Comparison of ENCODE assay signal across 10 mouse cellular contexts in genomic region chr5:98292388-98293048, GRCm38 (mm10). TPM values are rescaled to one million over a fixed set of nuclear protein-coding genes. Genes with fewer than 3 reads are reported as not detected.
DNase-seq lines count a peak whose midpoint lies in the region; ATAC-seq lines count a peak whose summit lies in the region.
"Had no signal": no experiment of that assay in that cellular context is flagged by ENCODE, and none has a peak within 500 bp of the region (broad histone marks: within the 10 kb centered on the region; RNA-seq: fewer than 3 reads in every experiment).

No protein-coding gene starts in this region.

- H3K4me2 ChIP-seq in heart, embryonic 15.5 days = peak overlapping the region; percentile 57
- peak overlapping the region; percentile 40 for H3K4me2 ChIP-seq in midbrain, embryonic 11.5 days

- 3% methylated on average over 19 of the region's 19 CpGs for WGBS in heart, embryonic 15.5 days
- WGBS in embryonic facial prominence, embryonic 10.5 days = 2% methylated on average over 19 of the region's 19 CpGs
- 4% methylated on average over 19 of the region's 19 CpGs for WGBS in hindbrain, embryonic 10.5 days
- WGBS in midbrain, embryonic 11.5 days = 4% methylated on average over 19 of the region's 19 CpGs

- peak overlapping the region; percentile 34 for H3K4me3 ChIP-seq in heart, embryonic 15.5 days
- H3K4me3 ChIP-seq in embryonic facial prominence, embryonic 10.5 days = peak overlapping the region; percentile 50
- H3K4me3 ChIP-seq in hindbrain, embryonic 10.5 days = peak overlapping the region; percentile 41
- H3K4me3 ChIP-seq in midbrain, embryonic 11.5 days (ENCODE audit: low read depth, low read length) = peak overlapping the region; percentile 16; the same call in 1 of the 2 replicates

- DNase-seq in heart, adult 11 months = no peak
- no peak for DNase-seq in embryonic facial prominence, embryonic 10.5 days (ENCODE audit: low spot score)
- DNase-seq in hindbrain, embryonic 10.5 days (ENCODE audit: low spot score) = no peak
- peak; percentile 93 for DNase-seq in midbrain, embryonic 11.5 days (ENCODE audit: low spot score, missing footprints)
- no peak for DNase-seq in ovary, postnatal 36 days (ENCODE audit: low spot score)
- DNase-seq in left cerebral cortex, postnatal 25 days (ENCODE audit: low spot score in 2 of 2) = no peak
- DNase-seq: gastrocnemius, postnatal 14 days had no signal

- H3K27ac ChIP-seq in heart, embryonic 15.5 days = no peak overlapping the region
- no peak overlapping the region for H3K27ac ChIP-seq in embryonic facial prominence, embryonic 10.5 days (replicated peaks)
- no peak overlapping the region for H3K27ac ChIP-seq in hindbrain, embryonic 10.5 days
- H3K27ac ChIP-seq in midbrain, embryonic 11.5 days (ENCODE audit: low read depth, low read length) = no peak overlapping the region

- intact Hi-C loops in left cerebral cortex, postnatal 25 days (cut with DNase I) = no loop called here

- H3K4me1 ChIP-seq in heart, embryonic 15.5 days (replicated peaks) = peaks cover 4% of the 10 kb centered on the region
- peaks cover 16% of the 10 kb centered on the region for H3K4me1 ChIP-seq in embryonic facial prominence, embryonic 10.5 days
- H3K4me1 ChIP-seq in hindbrain, embryonic 10.5 days (replicated peaks) = peaks cover 14% of the 10 kb centered on the region
- no peaks in the 10 kb centered on the region for H3K4me1 ChIP-seq in midbrain, embryonic 11.5 days (ENCODE audit: control insufficient read depth, insufficient read depth, low read length)

- H3K9me3 ChIP-seq in heart, embryonic 15.5 days (replicated peaks) = no peaks in the 10 kb centered on the region
- no peaks in the 10 kb centered on the region for H3K9me3 ChIP-seq in embryonic facial prominence, embryonic 10.5 days
- H3K9me3 ChIP-seq in hindbrain, embryonic 10.5 days = no peaks in the 10 kb centered on the region
- H3K9me3 ChIP-seq in midbrain, embryonic 11.5 days (ENCODE audit: control insufficient read depth, low read length) = no peaks in the 10 kb centered on the region

- H3K27me3 ChIP-seq in heart, embryonic 15.5 days = peaks cover 22% of the 10 kb centered on the region
- H3K27me3 ChIP-seq in embryonic facial prominence, embryonic 10.5 days (replicated peaks; ENCODE audit: low read depth, poor library complexity, severe bottlenecking) = peaks cover 48% of the 10 kb centered on the region
- H3K27me3 ChIP-seq in hindbrain, embryonic 10.5 days (ENCODE audit: insufficient read depth, poor library complexity, severe bottlenecking) = peaks cover 48% of the 10 kb centered on the region
- peaks cover 18% of the 10 kb centered on the region for H3K27me3 ChIP-seq in midbrain, embryonic 11.5 days (ENCODE audit: control insufficient read depth, insufficient read depth, low read length)

- ATAC-seq in heart, embryonic 15.5 days (replicated peaks; ENCODE audit: insufficient number of reproducible peaks, insufficient read depth, low FRiP score, low read depth) = no peak
- ATAC-seq in midbrain, embryonic 11.5 days (ENCODE audit: low FRiP score) = no peak
- no peak for ATAC-seq in megakaryocyte-erythroid progenitor cell, adult 5-6 weeks (replicated peaks; ENCODE audit: low FRiP score, low TSS enrichment, poor library complexity, severe bottlenecking)

- H3K36me3 ChIP-seq in heart, embryonic 15.5 days = no peaks in the 10 kb centered on the region
- no peaks in the 10 kb centered on the region for H3K36me3 ChIP-seq in embryonic facial prominence, embryonic 10.5 days (replicated peaks)
- H3K36me3 ChIP-seq in hindbrain, embryonic 10.5 days = no peaks in the 10 kb centered on the region
- no peaks in the 10 kb centered on the region for H3K36me3 ChIP-seq in midbrain, embryonic 11.5 days (ENCODE audit: control insufficient read depth, insufficient read depth, low read length)

- no peak overlapping the region for H3K9ac ChIP-seq in heart, embryonic 15.5 days
- no peak overlapping the region for H3K9ac ChIP-seq in midbrain, embryonic 11.5 days (ENCODE audit: low read length)

RNA-seq across cellular contexts. Expression of gene Cfap299, which starts 36.6 kb away (rescaled TPM):
- polyA plus RNA-seq in heart, embryonic 15.5 days (2015; fragmentation: Nextera tagmentation; extraction: Ambion mirVana) = 0.22 TPM in 1 of 2 replicates, not detected in the other
- 0.26 and 0.30 TPM in 2 replicates for polyA plus RNA-seq in embryonic facial prominence, embryonic 10.5 days (2016; fragmentation: Nextera tagmentation; extraction: Ambion mirVana)
- polyA plus RNA-seq in hindbrain, embryonic 10.5 days (2016; fragmentation: Nextera tagmentation; extraction: Ambion mirVana) = 0.51 and 2.2 TPM in 2 replicates
- polyA plus RNA-seq in midbrain, embryonic 11.5 days (2014; fragmentation: Nextera tagmentation; extraction: Ambion mirVana) = 0.37 TPM in 1 of 2 replicates, not detected in the other
- not detected in 2 replicates for total RNA-seq in megakaryocyte-erythroid progenitor cell, adult 5-6 weeks (2014; fragmentation: Nextera tagmentation)
- total RNA-seq in megakaryocyte-erythroid progenitor cell, adult 5-6 weeks (2017) = not detected in 2 replicates
- total RNA-seq in left cerebral cortex, postnatal 25 days (2021) = under 1 TPM in 1 of 2 experiments, not detected in 1; 0.73 TPM
- total RNA-seq: gastrocnemius, postnatal 14 days had no signal
- polyA plus RNA-seq: spleen, adult 2 months had no signal

RNA-seq across cellular contexts. Expression of gene Fgf5, which starts 38.5 kb away (rescaled TPM):
- polyA plus RNA-seq in heart, embryonic 15.5 days (2015; fragmentation: Nextera tagmentation; extraction: Ambion mirVana) = 0.38 and 0.43 TPM in 2 replicates
- polyA plus RNA-seq in embryonic facial prominence, embryonic 10.5 days (2016; fragmentation: Nextera tagmentation; extraction: Ambion mirVana) = 0.52 and 0.65 TPM in 2 replicates
- polyA plus RNA-seq in hindbrain, embryonic 10.5 days (2016; fragmentation: Nextera tagmentation; extraction: Ambion mirVana) = 0.29 and 0.31 TPM in 2 replicates
- polyA plus RNA-seq in midbrain, embryonic 11.5 days (2014; fragmentation: Nextera tagmentation; extraction: Ambion mirVana) = 0.15 TPM in 1 of 2 replicates, not detected in the other
- not detected in 2 replicates for total RNA-seq in megakaryocyte-erythroid progenitor cell, adult 5-6 weeks (2014; fragmentation: Nextera tagmentation)
- not detected in 2 replicates for total RNA-seq in megakaryocyte-erythroid progenitor cell, adult 5-6 weeks (2017)
- 1 to 10 TPM; 3.0 to 4.3 TPM for total RNA-seq in left cerebral cortex, postnatal 25 days (2021)
- polyA plus RNA-seq: spleen, adult 2 months had no signal
